In genomic region chr4:150743508-150743907, GRCm38 (mm10) we compare ENCODE assay signal across 13 mouse cellular contexts.
A peak's percentile ranks its signal among the peaks of the same experiment; 100 is the strongest.
DNase-seq lines count a peak whose midpoint lies in the region; ATAC-seq and TF ChIP-seq lines count a peak whose summit lies in the region.
"Had no signal": no experiment of that assay in that cellular context is flagged by ENCODE, and none has a peak within 500 bp of the region (broad histone marks: within the 10 kb centered on the region; RNA-seq: fewer than 3 reads in every experiment).

No protein-coding gene starts in this region.

- peak; percentile 42 for DNase-seq in kidney, postnatal 0 days (ENCODE audit: low spot score)
- no peak for DNase-seq in kidney, postnatal 36 days
- DNase-seq in ES-CJ7 (ENCODE audit: low read depth, low spot score) (peak; percentile 25), ZHBTc4 (ENCODE audit: low read depth, low spot score) (peak; percentile 41)
- DNase-seq in gastrocnemius, postnatal 25 days, result no peak
- no peak for DNase-seq in urinary bladder, adult 2 months (ENCODE audit: low spot score)
- DNase-seq: cerebellum, postnatal 14 days; gastrocnemius, adult 2 months; left cerebral cortex, postnatal 4 days; right cerebral cortex, postnatal 14 days had no signal

- H3K4me1 ChIP-seq in kidney, postnatal 0 days (replicated peaks; ENCODE audit: insufficient read depth, low read length), result peaks cover 19% of the 10 kb centered on the region

- no peak for TF ChIP-seq CTCF in kidney, postnatal 0 days (IDR thresholded peaks at IDR 0.05; ENCODE audit: low read depth)

- H3K9ac ChIP-seq in kidney, postnatal 0 days (ENCODE audit: low read depth, low read length), result no peak overlapping the region
- H3K9ac ChIP-seq: neural tube, embryonic 13.5 days had no signal

- H3K27ac ChIP-seq in kidney, postnatal 0 days, result no peak overlapping the region
- H3K27ac ChIP-seq: gastrocnemius, adult 2 months; neural tube, embryonic 13.5 days had no signal

- H3K27me3 ChIP-seq in kidney, postnatal 0 days (ENCODE audit: insufficient read depth, low read length), result no peaks in the 10 kb centered on the region
- H3K27me3 ChIP-seq: neural tube, embryonic 13.5 days had no signal

- H3K4me2 ChIP-seq in kidney, postnatal 0 days (ENCODE audit: low read length), result no peak overlapping the region
- H3K4me2 ChIP-seq: neural tube, embryonic 13.5 days had no signal

- H3K36me3 ChIP-seq in kidney, postnatal 0 days (ENCODE audit: insufficient read depth, low read length), result no peaks in the 10 kb centered on the region
- H3K36me3 ChIP-seq: neural tube, embryonic 13.5 days had no signal

- no peaks in the 10 kb centered on the region for H3K9me3 ChIP-seq in kidney, postnatal 0 days (replicated peaks; ENCODE audit: low read length)
- H3K9me3 ChIP-seq: neural tube, embryonic 13.5 days had no signal

- ATAC-seq in kidney, postnatal 0 days (replicated peaks; ENCODE audit: low FRiP score, low read depth), result no peak
- peak; percentile 24; the same call in 1 of the 2 replicates for ATAC-seq in megakaryocyte progenitor cell, adult 5-6 weeks (replicated peaks; ENCODE audit: poor library complexity)
- ATAC-seq: intestine, postnatal 0 days had no signal

- H3K4me3 ChIP-seq in kidney, postnatal 0 days (replicated peaks; ENCODE audit: low read depth, low read length), result no peak overlapping the region
- H3K4me3 ChIP-seq: gastrocnemius, adult 2 months; neural tube, embryonic 13.5 days had no signal

- 59% methylated on average over 8 of the region's 8 CpGs for WGBS in kidney, postnatal 0 days

Comparison
In these comparisons a context has a peak if more than half of its experiments do, and no peak if none do; other contexts are left out.
1. DNase-seq: peak in kidney, postnatal 0 days (single experiment), ES-CJ7 (single experiment) and ZHBTc4 (single experiment); none in kidney, postnatal 36 days (0 of 2), gastrocnemius, postnatal 25 days (single experiment) and urinary bladder, adult 2 months (single experiment).